Mouse (Mus musculus): Measurements from ENCODE around the gene Tekt3.

GRCm38 (mm10) chr11:63103256-63103655 lies 41.8 kb downstream of the Tekt3 start:
- TF ChIP-seq CTCF (IDR thresholded peaks at IDR 0.05) (no peak), EP300 (IDR thresholded peaks at IDR 0.05) (no peak)
